Mouse (Mus musculus): Measurements from ENCODE around the gene 1110008P14Rik. TPM values are rescaled to one million over a fixed set of nuclear protein-coding genes. Genes with fewer than 3 reads are reported as not detected.

Gene 1110008P14Rik
- polyA plus RNA-seq, 1 experiment from 2014 or later = 46.5 TPM

DNA sequence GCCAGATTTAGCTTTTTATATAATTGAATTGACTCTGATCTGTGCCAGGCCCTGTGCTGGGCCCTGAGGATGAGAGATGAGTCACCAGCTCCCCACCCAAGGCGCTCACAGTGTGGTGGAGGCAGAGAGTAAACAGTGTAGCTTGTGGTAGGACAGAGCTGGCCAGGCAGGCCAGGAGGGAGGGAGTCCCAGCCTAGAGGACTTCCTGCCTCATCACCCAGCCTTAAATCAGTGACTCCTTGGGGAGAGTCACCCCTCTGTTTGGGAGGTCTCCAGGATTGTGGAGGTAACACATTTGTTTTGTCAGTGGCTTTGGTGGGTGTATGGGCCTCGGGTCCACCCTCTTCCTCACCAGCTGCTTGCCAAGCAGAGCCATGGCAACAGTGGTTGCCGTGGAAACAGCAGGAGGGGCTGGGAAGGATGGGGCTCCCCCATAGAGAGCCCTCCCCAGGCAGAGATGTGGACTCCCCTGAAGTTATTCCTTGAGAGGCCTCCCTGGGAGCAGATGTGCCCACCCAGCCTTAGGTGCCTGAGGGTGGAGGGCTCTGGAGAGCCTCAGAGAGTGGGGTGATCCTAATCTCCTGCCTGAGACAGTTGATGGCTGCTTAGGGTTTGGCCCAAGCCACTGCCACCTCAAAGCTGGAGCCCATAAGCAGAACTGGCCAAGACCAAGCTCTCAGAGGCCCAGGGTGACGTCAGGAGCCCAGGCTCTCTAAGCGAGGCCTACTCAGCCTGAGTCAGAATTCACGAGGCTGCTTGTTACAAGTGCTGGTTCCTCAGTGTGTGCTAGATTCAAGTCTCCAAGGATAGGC is 39.0 kb downstream of the 1110008P14Rik start:
- Histone ChIP-seq H3K27ac (ENCODE audit: low read length) (no peak overlapping the region), H3K4me3 (ENCODE audit: low read length) (no peak overlapping the region), H3K27me3 (ENCODE audit: control insufficient read depth, insufficient read depth, low read length) (peaks cover 5% of the 10 kb centered on the region; the same call in 1 of the 2 replicates), H3K4me2 (ENCODE audit: low read depth, low read length) (no peak overlapping the region), H3K9me3 (replicated peaks; ENCODE audit: control insufficient read depth, low read length) (no peaks in the 10 kb centered on the region), H3K36me3 (ENCODE audit: control insufficient read depth, insufficient read depth) (no peaks in the 10 kb centered on the region), H3K9ac (ENCODE audit: low read length) (no peak overlapping the region), H3K4me1 (ENCODE audit: control insufficient read depth, insufficient read depth, low read length) (no peaks in the 10 kb centered on the region)
- WGBS = 67% methylated on average over 6 of the region's 6 CpGs
- no peak for ATAC-seq (replicated peaks; ENCODE audit: extremely low read depth, insufficient read depth, low FRiP score)

- Histone ChIP-seq H3K4me2 (ENCODE audit: low read depth, low read length) (no peak overlapping the region), H3K9me3 (replicated peaks; ENCODE audit: control insufficient read depth, low read length) (no peaks in the 10 kb centered on the region), H3K4me3 (ENCODE audit: low read length) (no peak overlapping the region), H3K9ac (ENCODE audit: low read length) (no peak overlapping the region), H3K27me3 (ENCODE audit: control insufficient read depth, insufficient read depth, low read length) (peaks cover 5% of the 10 kb centered on the region; the same call in 1 of the 2 replicates), H3K27ac (ENCODE audit: low read length) (no peak overlapping the region), H3K36me3 (ENCODE audit: control insufficient read depth, insufficient read depth) (no peaks in the 10 kb centered on the region), H3K4me1 (ENCODE audit: control insufficient read depth, insufficient read depth, low read length) (no peaks in the 10 kb centered on the region)
- no peak for ATAC-seq (replicated peaks; ENCODE audit: extremely low read depth, insufficient read depth, low FRiP score)
- 87% methylated on average over 4 of the region's 4 CpGs for WGBS
Observed at GRCm38 (mm10) chr2:32342039-32342438, 39.7 kb downstream of the 1110008P14Rik start.

DNA sequence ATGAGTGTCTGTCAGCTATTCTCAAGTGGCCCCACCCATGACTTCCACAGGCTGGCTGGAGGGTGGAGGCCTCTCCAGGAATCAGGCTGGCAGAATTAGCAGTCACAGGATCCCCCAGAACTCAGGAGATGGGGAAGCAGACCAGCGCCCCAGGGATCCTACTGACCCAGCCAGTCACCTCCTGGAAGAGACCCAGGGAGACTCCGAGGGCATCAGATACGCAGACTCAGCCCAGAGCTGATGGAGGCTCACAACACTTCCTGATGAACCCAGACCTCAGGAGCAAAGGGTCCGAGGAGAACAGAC is 40.2 kb downstream of the 1110008P14Rik start:
- no peaks in the 10 kb centered on the region for H3K4me1 ChIP-seq (ENCODE audit: control insufficient read depth, insufficient read depth, low read length)
- peaks cover 5% of the 10 kb centered on the region; the same call in 1 of the 2 replicates for H3K27me3 ChIP-seq (ENCODE audit: control insufficient read depth, insufficient read depth, low read length)
- no peaks in the 10 kb centered on the region for H3K9me3 ChIP-seq (replicated peaks; ENCODE audit: control insufficient read depth, low read length)
- ATAC-seq (replicated peaks; ENCODE audit: extremely low read depth, insufficient read depth, low FRiP score) = no peak
- no peak overlapping the region for H3K4me3 ChIP-seq (ENCODE audit: low read length)
- H3K27ac ChIP-seq (ENCODE audit: low read length) = no peak overlapping the region
- H3K36me3 ChIP-seq (ENCODE audit: control insufficient read depth, insufficient read depth) = no peaks in the 10 kb centered on the region
- 59% methylated on average over 4 of the region's 4 CpGs for WGBS
- H3K4me2 ChIP-seq (ENCODE audit: low read depth, low read length) = no peak overlapping the region
- H3K9ac ChIP-seq (ENCODE audit: low read length) = no peak overlapping the region

GRCm38 (mm10) chr2:32340836-32341633 is 40.7 kb downstream of the 1110008P14Rik start:
- Histone ChIP-seq H3K9me3 (replicated peaks; ENCODE audit: control insufficient read depth, low read length) (no peaks in the 10 kb centered on the region), H3K36me3 (ENCODE audit: control insufficient read depth, insufficient read depth) (no peaks in the 10 kb centered on the region), H3K9ac (ENCODE audit: low read length) (no peak overlapping the region), H3K4me1 (ENCODE audit: control insufficient read depth, insufficient read depth, low read length) (no peaks in the 10 kb centered on the region), H3K27me3 (ENCODE audit: control insufficient read depth, insufficient read depth, low read length) (peaks cover 7% of the 10 kb centered on the region; the same call in 1 of the 2 replicates), H3K4me3 (ENCODE audit: low read length) (no peak overlapping the region), H3K27ac (ENCODE audit: low read length) (no peak overlapping the region), H3K4me2 (ENCODE audit: low read depth, low read length) (no peak overlapping the region)
- 79% methylated on average over 13 of the region's 13 CpGs for WGBS
- no peak for ATAC-seq (replicated peaks; ENCODE audit: extremely low read depth, insufficient read depth, low FRiP score)

- Histone ChIP-seq H3K27me3 (ENCODE audit: control insufficient read depth, insufficient read depth, low read length) (peaks cover 7% of the 10 kb centered on the region), H3K9me3 (replicated peaks; ENCODE audit: control insufficient read depth, low read length) (no peaks in the 10 kb centered on the region), H3K27ac (ENCODE audit: low read length) (no peak overlapping the region), H3K4me3 (ENCODE audit: low read length) (no peak overlapping the region), H3K4me2 (ENCODE audit: low read depth, low read length) (no peak overlapping the region), H3K9ac (ENCODE audit: low read length) (no peak overlapping the region), H3K36me3 (ENCODE audit: control insufficient read depth, insufficient read depth) (no peaks in the 10 kb centered on the region), H3K4me1 (ENCODE audit: control insufficient read depth, insufficient read depth, low read length) (no peaks in the 10 kb centered on the region)
- WGBS = 32% methylated on average over 26 of the region's 26 CpGs
- ATAC-seq (replicated peaks; ENCODE audit: extremely low read depth, insufficient read depth, low FRiP score) = no peak
Observed at GRCm38 (mm10) chr2:32339912-32340642, 41.7 kb downstream of the 1110008P14Rik start.

- no peaks in the 10 kb centered on the region for H3K4me1 ChIP-seq (ENCODE audit: control insufficient read depth, insufficient read depth, low read length)
- no peak overlapping the region for H3K27ac ChIP-seq (ENCODE audit: low read length)
- H3K4me2 ChIP-seq (ENCODE audit: low read depth, low read length) = no peak overlapping the region
- 48% methylated on average over 15 of the region's 15 CpGs for WGBS
- no peaks in the 10 kb centered on the region for H3K9me3 ChIP-seq (replicated peaks; ENCODE audit: control insufficient read depth, low read length)
- no peak for ATAC-seq (replicated peaks; ENCODE audit: extremely low read depth, insufficient read depth, low FRiP score)
- no peak overlapping the region for H3K4me3 ChIP-seq (ENCODE audit: low read length)
- H3K36me3 ChIP-seq (ENCODE audit: control insufficient read depth, insufficient read depth) = no peaks in the 10 kb centered on the region
- H3K9ac ChIP-seq (ENCODE audit: low read length) = no peak overlapping the region
- H3K27me3 ChIP-seq (ENCODE audit: control insufficient read depth, insufficient read depth, low read length) = peaks cover 13% of the 10 kb centered on the region
Observed at GRCm38 (mm10) chr2:32335888-32336287, 45.9 kb downstream of the 1110008P14Rik start.

- peaks cover 8% of the 10 kb centered on the region for H3K27me3 ChIP-seq (ENCODE audit: control insufficient read depth, insufficient read depth, low read length)
- WGBS = 90% methylated on average over 5 of the region's 5 CpGs
- ATAC-seq (replicated peaks; ENCODE audit: extremely low read depth, insufficient read depth, low FRiP score) = no peak
- H3K9me3 ChIP-seq (replicated peaks; ENCODE audit: control insufficient read depth, low read length) = no peaks in the 10 kb centered on the region
- no peaks in the 10 kb centered on the region for H3K4me1 ChIP-seq (ENCODE audit: control insufficient read depth, insufficient read depth, low read length)
- H3K4me3 ChIP-seq (ENCODE audit: low read length) = no peak overlapping the region
- no peak overlapping the region for H3K27ac ChIP-seq (ENCODE audit: low read length)
- H3K4me2 ChIP-seq (ENCODE audit: low read depth, low read length) = no peak overlapping the region
- no peak overlapping the region for H3K9ac ChIP-seq (ENCODE audit: low read length)
- no peaks in the 10 kb centered on the region for H3K36me3 ChIP-seq (ENCODE audit: control insufficient read depth, insufficient read depth)
Observed at GRCm38 (mm10) chr2:32332159-32332558, 49.6 kb downstream of the 1110008P14Rik start.

- 53% methylated on average over 6 of the region's 6 CpGs for WGBS
- Histone ChIP-seq H3K36me3 (ENCODE audit: control insufficient read depth, insufficient read depth) (no peaks in the 10 kb centered on the region), H3K9ac (ENCODE audit: low read length) (no peak overlapping the region), H3K4me3 (ENCODE audit: low read length) (no peak overlapping the region), H3K9me3 (replicated peaks; ENCODE audit: control insufficient read depth, low read length) (no peaks in the 10 kb centered on the region), H3K27ac (ENCODE audit: low read length) (no peak overlapping the region), H3K4me2 (ENCODE audit: low read depth, low read length) (no peak overlapping the region), H3K27me3 (ENCODE audit: control insufficient read depth, insufficient read depth, low read length) (peaks cover 6% of the 10 kb centered on the region; the same call in 1 of the 2 replicates), H3K4me1 (ENCODE audit: control insufficient read depth, insufficient read depth, low read length) (no peaks in the 10 kb centered on the region)
- ATAC-seq (replicated peaks; ENCODE audit: extremely low read depth, insufficient read depth, low FRiP score) = 0 out of 2 replicates have a peak, but pooled peaks have one; percentile 39
Observed at GRCm38 (mm10) chr2:32329531-32329930, 52.2 kb downstream of the 1110008P14Rik start.

Measured in heart, embryonic 16.5 days (tissue).